ENCODE assay signal across 9 mouse cellular contexts in genomic region chr14:36652982-36653557, GRCm38 (mm10).
A peak's percentile ranks its signal among the peaks of the same experiment; 100 is the strongest.
DNase-seq lines count a peak whose midpoint lies in the region; ATAC-seq and TF ChIP-seq lines count a peak whose summit lies in the region.
"Had no signal": no experiment of that assay in that cellular context is flagged by ENCODE, and none has a peak within 500 bp of the region (broad histone marks: within the 10 kb centered on the region; RNA-seq: fewer than 3 reads in every experiment).

No protein-coding gene starts in this region.

- H3K4me2 ChIP-seq in hindbrain, embryonic 11.5 days (replicated peaks; ENCODE audit: low read depth, low read length): no peak overlapping the region
- H3K4me2 ChIP-seq in midbrain, embryonic 15.5 days: no peak overlapping the region
- H3K4me2 ChIP-seq: liver, embryonic 15.5 days had no signal

- no peaks in the 10 kb centered on the region for H3K27me3 ChIP-seq in cerebellum, adult 2 months (ENCODE audit: control insufficient read depth, insufficient read depth, low read length)
- H3K27me3 ChIP-seq in hindbrain, embryonic 11.5 days (ENCODE audit: control insufficient read depth, insufficient read depth, low read length): no peaks in the 10 kb centered on the region
- H3K27me3 ChIP-seq in midbrain, embryonic 15.5 days (replicated peaks): no peaks in the 10 kb centered on the region
- H3K27me3 ChIP-seq: liver, embryonic 15.5 days had no signal

- H3K36me3 ChIP-seq in hindbrain, embryonic 11.5 days (ENCODE audit: control insufficient read depth, insufficient read depth, low read length): no peaks in the 10 kb centered on the region
- no peaks in the 10 kb centered on the region for H3K36me3 ChIP-seq in midbrain, embryonic 15.5 days (replicated peaks)
- H3K36me3 ChIP-seq: liver, embryonic 15.5 days had no signal

- DNase-seq in gastrocnemius, postnatal 14 days: peak; percentile 9
- DNase-seq in gastrocnemius, adult 2 months: no peak
- peak; percentile 9 to 10 for DNase-seq in cerebellum, adult 2 months
- peak; percentile 61 for DNase-seq in hindbrain, embryonic 11.5 days (ENCODE audit: low spot score)
- DNase-seq in urinary bladder, postnatal 10 days (ENCODE audit: low spot score): no peak
- DNase-seq in lung, postnatal 14 days: no peak
- no peak for DNase-seq in ovary, adult 18-20 months (ENCODE audit: low spot score)

- no peak overlapping the region for H3K9ac ChIP-seq in hindbrain, embryonic 11.5 days (ENCODE audit: low read depth, low read length)
- H3K9ac ChIP-seq in midbrain, embryonic 15.5 days: no peak overlapping the region
- H3K9ac ChIP-seq: liver, embryonic 15.5 days had no signal

- no peak for TF ChIP-seq POLR2A in cerebellum, adult 2 months (IDR thresholded peaks at IDR 0.05; ENCODE audit: borderline replicate concordance, insufficient read depth, low read length)

- no peaks in the 10 kb centered on the region for H3K9me3 ChIP-seq in hindbrain, embryonic 11.5 days (ENCODE audit: control insufficient read depth, low read length)
- H3K9me3 ChIP-seq in midbrain, embryonic 15.5 days: no peaks in the 10 kb centered on the region
- H3K9me3 ChIP-seq: liver, embryonic 15.5 days had no signal

- intact Hi-C loops in gastrocnemius, postnatal 14 days (cut with DNase I; ENCODE audit: low total_unique reads): no loop called here
- intact Hi-C loops in gastrocnemius, adult 2 months (cut with DNase I): no loop called here

- H3K4me3 ChIP-seq in gastrocnemius, adult 2 months: no peak overlapping the region
- no peak overlapping the region for H3K4me3 ChIP-seq in cerebellum, adult 2 months (replicated peaks; ENCODE audit: insufficient read depth, low read depth, low read length)
- H3K4me3 ChIP-seq in hindbrain, embryonic 11.5 days (ENCODE audit: low read depth, low read length): no peak overlapping the region
- H3K4me3 ChIP-seq in midbrain, embryonic 15.5 days: no peak overlapping the region
- H3K4me3 ChIP-seq: liver, embryonic 15.5 days had no signal

- TF ChIP-seq CTCF in gastrocnemius, adult 2 months (IDR thresholded peaks at IDR 0.05): no peak
- TF ChIP-seq CTCF in cerebellum, adult 2 months (IDR thresholded peaks at IDR 0.05; ENCODE audit: borderline replicate concordance, insufficient read depth, low read depth, low read length): no peak

- H3K27ac ChIP-seq in gastrocnemius, adult 2 months: no peak overlapping the region
- no peak overlapping the region for H3K27ac ChIP-seq in cerebellum, adult 2 months (ENCODE audit: insufficient read depth, low read length)
- H3K27ac ChIP-seq in hindbrain, embryonic 11.5 days (ENCODE audit: low read depth, low read length): peak overlapping the region; percentile 33; the same call in 1 of the 2 replicates
- H3K27ac ChIP-seq in midbrain, embryonic 15.5 days: peak overlapping the region; percentile 43
- H3K27ac ChIP-seq: liver, embryonic 15.5 days had no signal

- ATAC-seq in hindbrain, embryonic 11.5 days (ENCODE audit: low FRiP score): peak; percentile 94
- ATAC-seq in midbrain, embryonic 15.5 days (replicated peaks): peak; percentile 96

- 3% methylated on average over 6 of the region's 6 CpGs for WGBS in cerebellum, adult 2 months
- WGBS in hindbrain, embryonic 11.5 days: 8% methylated on average over 6 of the region's 6 CpGs
- 2% methylated on average over 6 of the region's 6 CpGs for WGBS in midbrain, embryonic 15.5 days

- H3K4me1 ChIP-seq in cerebellum, adult 2 months (ENCODE audit: control insufficient read depth, insufficient read depth, low read length): no peaks in the 10 kb centered on the region
- H3K4me1 ChIP-seq in hindbrain, embryonic 11.5 days (replicated peaks; ENCODE audit: control insufficient read depth, insufficient read depth, low read length): 0 out of 2 replicates have a peak, but pooled peaks cover 2% of the 10 kb centered on the region
- peaks cover 7% of the 10 kb centered on the region for H3K4me1 ChIP-seq in midbrain, embryonic 15.5 days

Comparison
In these comparisons a context has a peak if more than half of its experiments do, and no peak if none do; other contexts are left out.
1. DNase-seq: peak in gastrocnemius, postnatal 14 days (single experiment), cerebellum, adult 2 months (2 of 2) and hindbrain, embryonic 11.5 days (single experiment); none in gastrocnemius, adult 2 months (single experiment), urinary bladder, postnatal 10 days (single experiment), lung, postnatal 14 days (single experiment) and ovary, adult 18-20 months (single experiment).
2. H3K27ac ChIP-seq: peak in hindbrain, embryonic 11.5 days (single experiment) and midbrain, embryonic 15.5 days (single experiment); none in gastrocnemius, adult 2 months (single experiment) and cerebellum, adult 2 months (single experiment).